Comparison of ENCODE assay signal across 14 mouse cellular contexts in the genomic region with DNA sequence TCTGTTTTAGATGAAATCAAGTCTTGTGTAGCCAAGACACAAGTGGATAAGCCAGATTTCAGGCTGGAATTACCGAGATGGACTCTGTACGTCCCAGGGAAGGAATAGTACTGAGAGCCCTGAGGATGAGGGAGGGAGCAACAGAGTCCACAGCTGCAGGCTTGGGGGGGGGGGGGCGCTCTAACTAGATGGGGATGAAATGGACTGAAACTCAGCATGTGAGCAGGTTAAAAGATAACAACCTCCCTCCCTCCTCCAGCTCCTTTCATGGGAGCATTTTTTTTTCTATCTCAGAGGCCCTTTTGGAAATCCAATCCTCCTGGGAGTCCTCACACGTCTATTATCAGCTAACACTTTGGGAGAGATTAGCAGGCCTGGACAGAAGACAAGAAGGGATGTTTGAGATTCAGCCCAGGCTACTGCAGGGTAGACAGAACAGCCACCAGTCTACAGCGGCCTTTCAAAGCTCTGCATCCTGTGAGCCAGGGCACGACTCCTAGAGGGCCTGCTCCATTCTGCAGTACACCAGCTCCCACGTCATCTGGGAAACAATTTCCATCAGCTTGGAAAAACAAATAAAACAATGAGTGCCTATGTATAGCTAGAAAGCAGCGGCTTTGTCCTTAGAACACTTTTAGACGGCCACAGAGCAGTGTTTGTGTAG. TPM values are rescaled to one million over a fixed set of nuclear protein-coding genes. Genes with fewer than 3 reads are reported as not detected.
DNase-seq lines count a peak whose midpoint lies in the region; ATAC-seq lines count a peak whose summit lies in the region.
"Had no signal": no experiment of that assay in that cellular context is flagged by ENCODE, and none has a peak within 500 bp of the region (broad histone marks: within the 10 kb centered on the region; RNA-seq: fewer than 3 reads in every experiment).

No protein-coding gene starts in this region.

- no peak overlapping the region for H3K9ac ChIP-seq in forebrain, embryonic 13.5 days
- no peak overlapping the region for H3K9ac ChIP-seq in hindbrain, embryonic 14.5 days
- no peak overlapping the region for H3K9ac ChIP-seq in midbrain, embryonic 14.5 days (replicated peaks; ENCODE audit: low read length)

- no peaks in the 10 kb centered on the region for H3K9me3 ChIP-seq in forebrain, embryonic 10.5 days
- H3K9me3 ChIP-seq in forebrain, embryonic 13.5 days (replicated peaks) = no peaks in the 10 kb centered on the region
- H3K9me3 ChIP-seq in hindbrain, embryonic 10.5 days = no peaks in the 10 kb centered on the region
- no peaks in the 10 kb centered on the region for H3K9me3 ChIP-seq in hindbrain, embryonic 14.5 days (ENCODE audit: control insufficient read depth, low read length)
- no peaks in the 10 kb centered on the region; the same call in 1 of the 2 replicates for H3K9me3 ChIP-seq in midbrain, embryonic 14.5 days (ENCODE audit: control insufficient read depth, low read length)

- no peak overlapping the region for H3K4me3 ChIP-seq in forebrain, embryonic 10.5 days
- H3K4me3 ChIP-seq in forebrain, embryonic 13.5 days = no peak overlapping the region
- no peak overlapping the region for H3K4me3 ChIP-seq in hindbrain, embryonic 10.5 days
- no peak overlapping the region for H3K4me3 ChIP-seq in hindbrain, embryonic 14.5 days (replicated peaks; ENCODE audit: low read length)
- no peak overlapping the region for H3K4me3 ChIP-seq in midbrain, embryonic 14.5 days (replicated peaks; ENCODE audit: low read depth, low read length)

- no peak for ATAC-seq in forebrain, embryonic 13.5 days
- no peak for ATAC-seq in hindbrain, embryonic 14.5 days (ENCODE audit: low FRiP score)
- no peak for ATAC-seq in midbrain, embryonic 14.5 days (ENCODE audit: low FRiP score, low TSS enrichment)

- no peaks in the 10 kb centered on the region for H3K36me3 ChIP-seq in forebrain, embryonic 10.5 days (replicated peaks)
- no peaks in the 10 kb centered on the region for H3K36me3 ChIP-seq in forebrain, embryonic 13.5 days (ENCODE audit: poor library complexity, severe bottlenecking)
- H3K36me3 ChIP-seq in hindbrain, embryonic 10.5 days = no peaks in the 10 kb centered on the region
- H3K36me3 ChIP-seq in hindbrain, embryonic 14.5 days (replicated peaks; ENCODE audit: control insufficient read depth, insufficient read depth) = no peaks in the 10 kb centered on the region
- no peaks in the 10 kb centered on the region for H3K36me3 ChIP-seq in midbrain, embryonic 14.5 days (ENCODE audit: control insufficient read depth, insufficient read depth, low read length)

- DNase-seq in forebrain, embryonic 10.5 days (ENCODE audit: extremely low spot score, low spot score) = no peak
- no peak for DNase-seq in hindbrain, embryonic 10.5 days (ENCODE audit: low spot score)
- DNase-seq in hindbrain, embryonic 14.5 days (ENCODE audit: low spot score) = no peak
- DNase-seq in layer of hippocampus, adult 9-11 months = peak; percentile 49
- DNase-seq in layer of hippocampus, postnatal 25 days (ENCODE audit: extremely low spot score in 1 of 2, low spot score in 1 of 2) = no peak
- DNase-seq in midbrain, embryonic 14.5 days = peak; percentile 63
- DNase-seq in ovary, adult 18-20 months (ENCODE audit: low spot score) = no peak
- DNase-seq: adrenal gland, adult 8-10 months; cerebellum, postnatal 14 days; kidney, postnatal 10 days; liver; lung, postnatal 10 days; right cerebral cortex, adult 18-20 months had no signal

- H3K4me2 ChIP-seq in forebrain, embryonic 13.5 days = no peak overlapping the region
- no peak overlapping the region for H3K4me2 ChIP-seq in hindbrain, embryonic 14.5 days (replicated peaks)
- H3K4me2 ChIP-seq in midbrain, embryonic 14.5 days (ENCODE audit: low read length) = no peak overlapping the region

- WGBS in forebrain, embryonic 10.5 days = 24% methylated on average over 9 of the region's 9 CpGs
- WGBS in forebrain, embryonic 13.5 days = 25% methylated on average over 9 of the region's 9 CpGs
- WGBS in hindbrain, embryonic 10.5 days = 28% methylated on average over 9 of the region's 9 CpGs
- 29% methylated on average over 9 of the region's 9 CpGs for WGBS in hindbrain, embryonic 14.5 days
- 22% methylated on average over 9 of the region's 9 CpGs for WGBS in midbrain, embryonic 14.5 days

- H3K27me3 ChIP-seq in forebrain, embryonic 10.5 days (ENCODE audit: poor library complexity, severe bottlenecking) = peaks cover 38% of the 10 kb centered on the region
- H3K27me3 ChIP-seq in forebrain, embryonic 13.5 days = peaks cover 36% of the 10 kb centered on the region
- H3K27me3 ChIP-seq in hindbrain, embryonic 10.5 days (ENCODE audit: insufficient read depth, poor library complexity, severe bottlenecking) = peaks cover 20% of the 10 kb centered on the region
- peaks cover 8% of the 10 kb centered on the region; the same call in 1 of the 2 replicates for H3K27me3 ChIP-seq in hindbrain, embryonic 14.5 days (ENCODE audit: control insufficient read depth, insufficient read depth, low read length)
- no peaks in the 10 kb centered on the region for H3K27me3 ChIP-seq in midbrain, embryonic 14.5 days (ENCODE audit: control insufficient read depth, insufficient read depth, low read length)

- peaks cover 75% of the 10 kb centered on the region for H3K4me1 ChIP-seq in forebrain, embryonic 10.5 days
- H3K4me1 ChIP-seq in forebrain, embryonic 13.5 days = peaks cover 55% of the 10 kb centered on the region
- H3K4me1 ChIP-seq in hindbrain, embryonic 10.5 days (replicated peaks) = peaks cover 68% of the 10 kb centered on the region
- peaks cover 18% of the 10 kb centered on the region for H3K4me1 ChIP-seq in hindbrain, embryonic 14.5 days (replicated peaks; ENCODE audit: control insufficient read depth, insufficient read depth, low read length)
- peaks cover 25% of the 10 kb centered on the region for H3K4me1 ChIP-seq in midbrain, embryonic 14.5 days (ENCODE audit: control insufficient read depth, insufficient read depth, low read length)

- H3K27ac ChIP-seq in forebrain, embryonic 10.5 days = peak overlapping the region; percentile 67
- H3K27ac ChIP-seq in forebrain, embryonic 13.5 days = no peak overlapping the region; the same call in 1 of the 2 replicates
- H3K27ac ChIP-seq in hindbrain, embryonic 10.5 days = peak overlapping the region; percentile 73
- H3K27ac ChIP-seq in hindbrain, embryonic 14.5 days = no peak overlapping the region
- no peak overlapping the region for H3K27ac ChIP-seq in midbrain, embryonic 14.5 days (replicated peaks; ENCODE audit: low read depth, low read length)

RNA-seq across cellular contexts. Expression of a gene that starts 50.8 kb away (rescaled TPM):
- 5.7 and 6.1 TPM in 2 replicates for polyA plus RNA-seq in forebrain, embryonic 10.5 days (2016; fragmentation: Nextera tagmentation; extraction: Ambion mirVana)
- polyA plus RNA-seq in forebrain, embryonic 13.5 days (2015; fragmentation: Nextera tagmentation; extraction: Ambion mirVana) = 4.5 and 5.2 TPM in 2 replicates
- 4.9 and 6.0 TPM in 2 replicates for polyA plus RNA-seq in hindbrain, embryonic 10.5 days (2016; fragmentation: Nextera tagmentation; extraction: Ambion mirVana)
- 5.4 and 5.8 TPM in 2 replicates for polyA plus RNA-seq in hindbrain, embryonic 14.5 days (2014; fragmentation: Nextera tagmentation; extraction: Ambion mirVana)
- 10 to 100 TPM; 60.7 to 69.3 TPM for total RNA-seq in layer of hippocampus, postnatal 25 days (2021)
- 5.2 and 5.4 TPM in 2 replicates for polyA plus RNA-seq in midbrain, embryonic 14.5 days (2014; fragmentation: Nextera tagmentation; extraction: Ambion mirVana)

Comparison
In these comparisons a context has a peak if more than half of its experiments do, and no peak if none do; other contexts are left out.
1. DNase-seq: peak in layer of hippocampus, adult 9-11 months (single experiment) and midbrain, embryonic 14.5 days (single experiment); none in forebrain, embryonic 10.5 days (single experiment), hindbrain, embryonic 10.5 days (single experiment), hindbrain, embryonic 14.5 days (single experiment), layer of hippocampus, postnatal 25 days (0 of 2) and ovary, adult 18-20 months (single experiment).
2. H3K27ac ChIP-seq: peak in forebrain, embryonic 10.5 days (single experiment) and hindbrain, embryonic 10.5 days (single experiment); none in forebrain, embryonic 13.5 days (single experiment), hindbrain, embryonic 14.5 days (single experiment) and midbrain, embryonic 14.5 days (single experiment).